Mouse (Mus musculus): ENCODE data around the gene Gm28043. TPM values are rescaled to one million over a fixed set of nuclear protein-coding genes. Genes with fewer than 3 reads are reported as not detected.

The Gm28043 gene
- polyA plus RNA-seq, 1 experiment, result 0.26 TPM

DNA sequence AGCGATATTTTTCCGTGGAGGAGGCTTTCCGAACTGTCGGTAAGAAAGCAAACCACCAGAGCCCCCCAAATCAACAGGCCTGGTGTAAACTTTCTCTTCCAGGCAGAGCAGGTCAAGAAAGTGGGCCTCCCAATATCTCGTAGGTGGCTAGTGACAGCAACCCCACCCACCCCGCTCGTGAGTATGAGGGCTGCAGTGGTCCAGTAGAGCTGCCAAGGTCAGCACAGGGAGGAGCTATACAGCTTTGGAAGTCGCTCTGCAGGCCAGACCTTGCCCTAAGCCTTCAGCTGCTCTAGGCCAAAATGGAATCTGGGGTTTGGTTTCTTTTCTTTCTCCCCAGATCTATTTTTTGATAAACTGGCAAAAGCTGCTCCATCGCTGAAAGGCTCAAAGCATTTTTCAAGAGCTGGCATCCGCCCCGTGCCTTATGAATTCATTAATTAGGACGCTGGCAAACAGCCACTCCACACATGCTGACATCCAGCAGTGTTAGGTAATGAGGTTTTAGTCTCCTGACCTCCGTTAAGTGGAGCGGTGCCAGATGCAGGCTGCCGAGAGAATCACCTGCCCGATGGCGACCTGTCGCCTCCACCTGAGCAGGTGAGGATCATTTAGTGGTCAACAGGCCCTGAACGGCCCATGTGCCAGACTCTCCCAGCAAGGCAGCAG, 96.5 kb downstream of the Gm28043 start:
- no peak for TF ChIP-seq GATA1 (IDR thresholded peaks at IDR 0.05; ENCODE audit: low read length)

DNA sequence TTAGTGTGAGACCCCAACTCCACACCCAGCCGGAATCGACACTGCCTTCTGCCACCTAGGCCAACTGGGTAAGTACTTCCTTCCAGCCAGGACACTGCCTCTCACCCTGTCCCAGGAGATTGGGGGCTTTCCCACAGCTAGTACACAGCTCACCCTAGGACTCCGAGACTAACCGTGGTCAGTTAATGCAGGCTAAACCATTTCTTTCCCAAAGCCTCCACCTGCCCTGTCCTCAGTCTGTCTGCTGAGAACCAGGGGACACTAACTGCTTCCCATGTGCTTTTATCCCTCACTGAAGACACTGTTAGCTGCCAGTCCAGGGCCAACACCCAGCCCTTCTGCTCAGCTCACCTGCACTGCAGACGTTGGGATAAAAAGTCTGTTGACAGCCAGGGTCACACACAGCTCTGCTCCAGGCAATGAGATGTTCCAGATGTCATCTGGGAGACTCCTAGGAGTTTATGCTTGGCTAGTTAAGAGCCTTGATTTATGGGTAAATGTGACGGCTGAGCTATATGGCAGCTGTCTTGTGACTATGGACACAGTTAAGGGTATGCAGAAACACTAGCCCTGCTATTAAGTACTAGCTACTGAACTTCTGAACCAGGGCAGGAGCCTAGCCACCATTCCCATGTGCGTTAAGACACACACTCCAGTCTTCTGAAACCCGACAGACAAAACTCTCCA, 97.2 kb downstream of the Gm28043 start:
- TF ChIP-seq GATA1 (IDR thresholded peaks at IDR 0.05; ENCODE audit: low read length), result no peak

DNA sequence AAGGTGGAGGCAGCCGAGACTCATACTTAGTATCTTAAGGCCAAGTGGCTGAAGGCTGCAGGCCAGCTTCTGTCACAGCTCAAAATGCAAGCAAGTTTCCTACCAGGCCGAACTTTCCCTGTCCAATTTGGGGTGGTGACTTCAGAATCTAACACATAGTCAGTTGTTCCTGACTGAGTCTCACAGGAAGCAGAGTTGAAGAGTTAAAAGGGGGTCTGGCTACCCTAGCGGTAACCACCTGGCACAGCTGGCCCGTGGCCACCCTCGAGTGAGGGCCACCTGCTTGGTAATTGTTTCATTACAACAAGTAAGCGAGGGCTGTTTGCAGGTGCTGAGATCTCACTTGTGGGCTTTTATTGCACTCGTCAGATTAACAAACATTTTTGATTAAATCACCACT, 97.9 kb downstream of the Gm28043 start:
- TF ChIP-seq GATA1 (IDR thresholded peaks at IDR 0.05; ENCODE audit: low read length), result no peak

DNA sequence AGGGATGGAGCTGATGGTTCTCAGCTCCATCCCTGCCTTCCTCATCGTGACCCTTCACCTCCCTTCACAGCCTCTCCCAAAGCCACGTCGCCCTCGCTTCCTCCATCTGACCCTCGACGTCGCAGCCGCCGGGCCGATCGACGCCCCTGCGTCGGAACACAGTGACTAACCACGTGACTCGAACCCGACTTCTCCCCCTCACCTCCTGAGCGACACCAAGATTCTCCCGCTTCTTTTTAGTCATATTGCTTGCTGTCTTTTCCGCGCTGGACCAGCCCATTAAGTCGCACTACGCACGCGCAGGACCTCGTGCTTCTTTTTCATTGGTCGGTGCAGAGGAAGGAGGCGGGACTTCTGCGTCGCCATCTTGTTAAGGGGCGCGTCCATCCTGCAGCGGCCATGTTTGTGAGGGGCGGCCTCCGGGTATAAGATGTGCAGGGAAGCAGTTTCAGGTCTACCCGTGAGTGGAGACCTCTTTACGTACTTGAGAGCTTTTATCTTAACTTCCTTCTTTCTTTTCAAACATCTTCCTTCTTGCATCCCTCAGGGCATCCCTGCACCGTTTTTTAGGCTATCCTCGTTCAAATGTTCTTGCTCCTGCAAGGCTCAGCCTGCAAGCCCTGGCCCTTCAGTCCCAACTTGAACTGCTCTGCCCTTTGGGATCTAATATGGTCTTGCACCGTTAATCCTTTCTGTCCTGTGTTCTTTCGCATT, 102.2 kb downstream of the Gm28043 start, which contains the start of gene Ccdc167:
Gene Ccdc167 (minus strand): TSS at position 313 of the 714 bp plus-strand sequence.
- TF ChIP-seq GATA1 (IDR thresholded peaks at IDR 0.05; ENCODE audit: low read length), result no peak

DNA sequence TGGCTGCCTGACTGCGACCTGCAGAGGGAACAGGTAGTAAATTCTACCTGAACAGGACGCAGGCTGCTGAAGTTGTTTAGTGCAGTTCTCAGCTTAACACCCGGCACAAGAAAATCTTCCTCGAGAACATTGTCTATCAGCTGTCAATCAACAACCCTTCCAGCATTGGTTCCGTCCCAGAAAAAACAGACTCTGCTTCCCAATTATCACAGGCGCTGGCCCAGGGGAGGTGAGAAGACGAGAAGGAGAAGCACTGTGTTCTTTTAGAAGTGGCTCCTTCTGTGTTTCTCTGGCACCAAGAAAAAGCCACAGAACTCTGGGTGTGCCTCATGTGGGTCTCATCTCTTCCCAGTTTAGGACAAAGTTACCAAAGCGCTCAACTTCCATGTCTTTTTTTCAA, 104.0 kb downstream of the Gm28043 start:
- no peak for TF ChIP-seq GATA1 (IDR thresholded peaks at IDR 0.05; ENCODE audit: low read length)

DNA sequence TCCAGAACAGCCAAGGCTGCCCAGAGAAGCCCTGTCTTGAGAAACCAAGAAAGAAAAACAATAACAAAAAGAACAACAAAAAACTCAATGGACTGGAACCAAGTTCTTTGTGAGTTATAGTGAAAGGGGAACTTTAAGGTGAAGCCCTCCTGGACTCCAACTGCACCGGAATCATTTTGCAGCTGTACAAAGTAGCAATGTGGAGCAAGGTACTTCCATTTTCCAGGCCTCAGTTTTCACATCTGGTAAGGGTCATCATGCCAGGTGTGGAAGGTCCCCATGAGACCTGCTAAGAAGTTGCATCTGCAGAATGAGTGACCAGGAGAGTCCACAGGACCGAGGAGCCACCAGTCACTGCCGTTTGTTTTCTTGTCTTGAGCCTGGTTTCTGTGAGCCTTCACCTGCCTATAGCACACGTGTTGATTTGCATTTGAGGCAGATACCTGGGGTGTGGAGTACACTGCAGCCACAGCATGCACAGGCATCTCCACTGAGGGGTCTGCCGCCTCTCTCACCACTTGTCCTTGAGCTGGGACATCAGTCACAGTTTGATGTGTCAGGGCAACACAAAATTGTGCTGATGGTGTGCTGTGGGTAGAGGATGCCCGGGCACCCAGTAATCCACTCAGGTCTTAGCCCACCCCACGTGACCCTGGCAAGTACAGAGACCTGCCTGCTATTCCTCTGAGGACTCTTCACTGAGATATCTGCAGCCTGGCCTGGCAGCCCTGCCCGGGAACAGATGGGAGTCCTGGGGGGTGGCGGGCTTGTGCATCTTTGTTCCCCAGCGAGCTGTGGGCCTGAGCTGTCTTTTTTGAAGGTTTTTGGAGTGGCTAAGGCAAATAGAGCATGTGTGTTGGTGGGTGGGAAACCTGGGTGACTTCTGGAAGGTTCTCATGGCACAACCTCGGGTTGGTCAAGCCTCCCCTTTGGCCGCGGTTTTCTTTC, 105.2 kb downstream of the Gm28043 start:
- no peak for TF ChIP-seq GATA1 (IDR thresholded peaks at IDR 0.05; ENCODE audit: low read length)

DNA sequence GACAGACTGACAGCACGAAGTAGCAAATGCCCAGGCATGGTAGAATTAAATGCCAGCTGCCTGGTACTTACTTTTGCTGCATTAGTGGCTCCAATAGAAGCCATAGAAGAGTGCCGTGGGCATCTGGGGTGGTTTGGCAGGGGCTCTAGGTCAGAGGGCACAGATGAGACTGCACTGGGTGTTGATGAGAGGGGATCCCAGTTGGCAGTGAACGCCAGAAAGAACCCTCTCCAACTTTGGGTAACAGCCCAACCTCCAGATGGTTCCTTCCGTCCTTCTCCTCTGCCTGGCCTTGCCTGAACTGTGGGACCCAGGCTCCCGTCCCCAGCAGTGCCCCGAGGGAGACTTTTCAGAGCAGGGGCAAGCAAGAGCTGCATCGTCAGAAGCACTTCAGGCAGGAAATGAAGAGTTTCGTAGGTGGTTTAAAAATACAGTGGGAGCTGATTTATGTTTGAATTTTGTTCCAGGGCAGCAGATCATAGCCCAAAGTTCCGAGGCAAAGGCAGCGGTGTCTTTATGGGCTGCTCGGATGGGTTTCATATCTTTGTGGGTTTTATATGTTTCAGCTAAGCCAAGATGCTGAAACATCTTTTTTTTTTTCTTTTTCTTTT, 106.2 kb downstream of the Gm28043 start:
- no peak for TF ChIP-seq GATA1 (IDR thresholded peaks at IDR 0.05; ENCODE audit: low read length)

DNA sequence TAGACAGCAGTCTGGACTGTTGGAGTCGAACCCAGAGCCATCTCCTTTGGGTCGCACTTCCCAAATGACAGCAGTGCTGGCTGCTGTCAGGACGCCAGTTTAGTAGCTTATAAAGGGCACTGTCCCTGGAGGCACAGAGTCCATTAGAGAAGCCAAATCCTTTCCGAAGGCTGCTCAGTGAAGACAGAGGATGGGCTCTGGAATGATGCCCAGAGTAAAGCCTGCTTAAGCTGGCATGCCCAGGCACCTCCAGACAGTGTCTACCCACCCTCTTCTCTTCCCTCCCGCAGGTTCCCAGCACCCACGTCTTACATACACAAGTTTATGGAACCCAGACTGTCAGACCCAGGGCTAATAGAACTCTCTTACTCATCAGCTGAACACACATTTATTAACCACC, 109.9 kb downstream of the Gm28043 start:
- TF ChIP-seq GATA1 (IDR thresholded peaks at IDR 0.05; ENCODE audit: low read length), result no peak

DNA sequence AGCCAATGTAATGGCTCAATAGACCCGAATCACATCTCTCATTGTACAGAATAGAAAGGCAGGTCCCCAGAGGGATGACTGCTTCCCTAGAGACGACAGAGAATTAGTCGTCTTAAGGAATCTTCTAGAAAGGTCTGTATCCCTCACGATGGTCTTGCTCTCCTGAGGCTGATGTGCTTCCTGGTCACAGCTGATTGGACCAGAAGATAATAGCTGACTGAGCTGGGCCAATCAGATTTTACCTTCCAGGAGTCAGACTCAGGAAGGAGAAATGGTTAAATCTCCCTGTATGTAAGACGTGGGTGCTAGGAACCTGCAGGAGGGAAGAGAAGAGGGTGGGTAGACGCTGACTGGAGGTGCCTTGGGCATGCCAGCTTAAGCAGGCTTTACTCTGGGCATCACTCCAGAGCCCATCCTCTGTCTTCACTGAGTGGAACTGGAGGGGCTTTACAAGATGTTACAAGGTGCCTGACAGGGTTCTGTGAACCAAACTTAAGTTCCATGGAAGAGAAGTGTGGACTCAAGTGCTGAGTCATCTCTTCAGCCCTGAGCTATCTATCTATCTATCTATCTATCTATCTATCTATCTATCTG, 110.4 kb downstream of the Gm28043 start:
- no peak for TF ChIP-seq GATA1 (IDR thresholded peaks at IDR 0.05; ENCODE audit: low read length)

DNA sequence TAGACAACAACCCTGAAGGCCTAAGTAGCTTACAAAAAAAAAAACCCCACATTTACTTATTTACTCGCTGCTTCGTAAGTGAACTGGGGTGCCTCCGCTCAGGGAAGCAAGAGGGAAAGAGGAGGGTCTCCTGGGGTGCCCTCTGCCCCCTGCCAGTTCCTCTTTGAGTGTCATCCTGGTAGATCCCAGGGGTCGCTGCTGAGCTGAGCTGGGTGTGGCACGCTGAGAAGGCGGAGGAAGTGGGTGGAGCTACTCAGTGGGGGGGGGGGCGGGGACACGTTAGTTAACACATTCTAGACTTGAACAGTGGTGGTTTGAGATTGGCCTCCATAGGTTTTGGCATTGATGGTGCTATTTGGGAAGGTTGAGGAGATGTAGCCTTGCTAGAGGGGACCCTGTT, 113.4 kb downstream of the Gm28043 start:
- no peak for TF ChIP-seq GATA1 (IDR thresholded peaks at IDR 0.05; ENCODE audit: low read length)

DNA sequence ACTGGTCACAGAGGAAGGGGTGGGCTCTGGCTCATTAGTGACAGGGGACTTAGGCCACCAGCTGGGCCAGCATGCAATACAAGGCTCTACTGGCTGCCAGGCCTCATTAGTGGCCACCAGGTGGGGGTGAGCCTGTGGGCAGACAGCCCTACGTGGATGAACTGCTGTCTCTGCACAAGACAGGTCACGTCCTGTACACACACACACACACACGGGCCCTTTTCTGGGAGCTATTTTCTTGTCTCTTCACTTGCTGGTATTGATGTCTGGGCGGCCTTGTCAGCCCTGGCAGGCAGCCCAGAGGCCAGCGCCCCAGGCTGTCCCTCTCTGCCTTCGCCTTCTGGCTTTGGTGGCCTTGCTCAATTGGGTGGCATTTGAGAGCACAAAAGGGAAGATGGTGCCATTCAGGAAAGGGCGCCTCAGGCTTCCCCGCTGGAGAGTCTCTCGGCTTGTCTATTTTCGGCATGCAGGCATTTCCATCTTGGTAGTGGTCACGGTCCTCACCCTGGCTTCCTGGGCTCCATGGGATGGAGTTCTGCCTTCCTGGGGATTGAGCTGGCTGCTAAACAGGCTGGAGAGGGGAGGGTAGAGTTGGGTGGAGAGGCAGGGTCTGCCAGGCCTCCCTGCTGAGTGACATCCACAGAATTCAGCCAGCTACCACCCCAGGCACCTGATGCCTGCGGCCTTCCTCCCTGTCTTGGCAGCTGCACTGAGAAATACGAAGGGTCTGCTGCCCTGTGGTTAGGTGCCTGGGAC, 116.0 kb downstream of the Gm28043 start:
- TF ChIP-seq GATA1 (IDR thresholded peaks at IDR 0.05; ENCODE audit: low read length), result no peak

DNA sequence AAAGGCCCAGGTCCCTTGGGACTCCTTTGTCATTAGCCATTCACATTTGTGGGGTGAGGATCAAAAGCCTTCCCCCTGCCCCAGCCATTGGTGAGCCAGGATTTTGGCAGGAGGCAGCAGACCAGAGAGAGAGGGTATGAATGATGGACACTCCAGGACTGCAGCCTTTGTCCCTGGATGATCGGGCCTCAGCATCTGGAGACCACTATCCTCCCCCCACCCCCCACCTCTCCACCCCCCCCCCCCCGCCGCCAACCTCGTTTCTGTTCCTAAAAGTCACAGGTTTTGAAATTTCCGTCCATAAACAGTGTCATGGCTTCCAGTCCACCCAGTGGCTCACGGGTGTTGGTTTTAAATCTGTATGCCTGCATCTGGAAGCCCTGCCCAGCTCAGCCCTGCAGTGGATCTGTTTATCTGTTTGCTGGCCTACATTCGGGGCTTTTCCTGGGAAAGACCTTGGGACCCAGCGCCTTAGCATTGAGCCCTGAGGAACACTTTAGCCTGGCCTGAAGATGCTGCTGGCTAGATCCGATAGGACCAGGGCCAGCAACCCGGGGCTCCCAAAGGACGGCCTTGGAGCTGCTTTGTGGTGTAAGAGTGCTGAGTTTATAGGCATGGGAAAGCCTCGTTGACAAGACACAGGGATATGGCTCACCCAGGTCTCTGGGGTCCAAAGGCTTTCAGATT, 116.7 kb downstream of the Gm28043 start:
- no peak for TF ChIP-seq GATA1 (IDR thresholded peaks at IDR 0.05; ENCODE audit: low read length)

DNA sequence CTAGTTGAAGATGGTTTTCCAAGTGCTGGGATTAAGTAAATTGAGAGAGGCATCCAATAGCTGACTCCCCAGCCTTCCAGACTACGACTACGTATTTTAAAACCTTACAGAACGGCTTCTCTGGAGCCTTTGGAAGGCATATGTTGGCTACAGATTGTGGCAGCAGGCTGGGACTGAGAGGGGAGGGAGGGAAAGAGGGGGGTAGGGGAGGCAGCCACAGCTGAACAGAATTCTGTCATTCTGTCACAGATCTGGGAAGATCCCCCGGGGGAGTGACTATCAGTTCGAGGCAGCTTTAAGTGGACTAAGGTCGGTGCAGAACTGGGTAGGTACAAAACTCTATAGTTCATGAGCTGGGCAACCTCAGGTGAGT, 117.3 kb downstream of the Gm28043 start:
- no peak for TF ChIP-seq GATA1 (IDR thresholded peaks at IDR 0.05; ENCODE audit: low read length)
